Mouse (Mus musculus): ENCODE data around the gene Ankrd54. TPM values are rescaled to one million over a fixed set of nuclear protein-coding genes. Genes with fewer than 3 reads are reported as not detected.

The Ankrd54 gene
- polyA plus RNA-seq (2015; fragmentation: Nextera tagmentation; extraction: Ambion mirVana), result 51.9 and 52.8 TPM in 2 replicates

DNA sequence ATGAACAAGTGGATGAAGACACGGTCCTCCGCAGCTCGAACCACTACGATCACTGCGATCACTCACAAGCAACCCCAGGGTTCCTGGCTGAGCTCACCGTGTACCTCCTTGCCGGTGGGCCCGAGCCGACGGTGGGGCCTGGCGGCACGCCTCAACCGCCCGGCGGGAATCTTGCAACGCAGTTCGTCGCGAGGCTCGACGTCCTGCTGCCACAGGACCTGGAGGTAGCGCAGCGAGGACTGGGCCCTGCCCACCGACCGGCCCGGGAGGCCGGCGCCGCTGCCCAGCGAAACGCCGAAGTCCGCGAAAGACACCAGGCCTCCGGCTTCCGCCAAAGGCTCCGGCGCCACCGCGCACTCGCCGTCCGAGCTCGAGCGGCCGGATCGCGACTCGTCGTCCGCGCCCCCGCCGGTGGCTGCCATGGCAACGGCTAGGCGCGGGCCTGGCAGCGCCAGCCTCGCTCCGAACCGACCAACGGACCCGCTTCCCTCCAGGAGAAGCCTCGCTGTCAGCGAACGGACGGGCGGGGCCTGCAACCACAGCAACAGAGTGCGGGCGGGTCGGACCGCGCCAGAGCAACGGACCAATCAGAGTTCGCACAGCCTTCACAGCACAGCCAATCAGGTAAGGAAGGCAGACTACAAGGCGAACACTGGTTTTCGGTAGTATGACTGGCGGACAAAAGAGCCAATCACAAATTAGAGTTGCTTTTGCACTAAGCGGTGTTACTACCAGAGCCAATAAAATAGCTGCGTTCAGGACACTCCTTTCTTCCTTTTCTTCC lies at the start of gene Ankrd54:
TSS of gene Ankrd54 (minus strand) at position 518 of the 784 bp plus-strand sequence.
- Histone ChIP-seq H3K4me1 (peaks cover 25% of the 10 kb centered on the region), H3K4me2 (replicated peaks) (peak within 1 kb of the TSS; percentile 83), H3K4me3 (peak within 1 kb of the TSS; percentile 81), H3K27ac (peak within 1 kb of the TSS; percentile 44; the same call in 1 of the 2 replicates), H3K36me3 (peaks cover 36% of the 10 kb centered on the region), H3K27me3 (no peaks in the 10 kb centered on the region), H3K9me3 (no peaks in the 10 kb centered on the region), H3K9ac (peak within 1 kb of the TSS; percentile 86)
- WGBS, result under 1% methylated on average over 80 of the region's 80 CpGs
- ATAC-seq (ENCODE audit: low FRiP score, low read depth), result peak; percentile 100

GRCm38 (mm10) chr15:79111774-79112173 lies 49.1 kb upstream of the Ankrd54 start:
- WGBS, result 73% methylated on average over 4 of the region's 4 CpGs
- H3K4me2 ChIP-seq (replicated peaks), result peak overlapping the region; percentile 3; the same call in 1 of the 2 replicates
- ATAC-seq (ENCODE audit: low FRiP score, low read depth), result no peak
- H3K27me3 ChIP-seq, result no peaks in the 10 kb centered on the region
- no peak overlapping the region for H3K9ac ChIP-seq
- no peaks in the 10 kb centered on the region for H3K9me3 ChIP-seq
- no peak overlapping the region for H3K4me3 ChIP-seq
- H3K36me3 ChIP-seq, result peaks cover 37% of the 10 kb centered on the region
- H3K4me1 ChIP-seq, result peaks cover 36% of the 10 kb centered on the region
- no peak overlapping the region for H3K27ac ChIP-seq

DNA sequence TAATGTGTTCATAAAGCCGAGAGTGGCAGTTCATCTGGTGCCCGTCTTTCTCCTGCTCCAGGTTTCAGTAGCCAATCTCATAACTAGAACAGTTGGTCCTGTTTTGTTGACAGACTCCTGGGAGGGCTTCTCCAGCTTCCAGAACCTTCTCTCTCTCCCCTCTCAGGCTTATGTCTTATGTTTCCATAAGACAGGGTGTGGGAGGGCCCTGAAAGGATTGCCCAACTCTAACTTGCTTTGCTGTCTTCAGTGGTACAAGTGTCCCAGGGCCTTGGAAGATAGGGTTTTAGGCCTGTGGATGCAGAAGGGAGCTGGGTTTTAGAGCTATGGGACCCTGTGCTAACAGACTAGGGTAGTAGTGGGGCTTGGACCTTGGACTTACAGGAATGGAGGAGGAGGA lies 47.8 kb upstream of the Ankrd54 start:
- Histone ChIP-seq H3K4me2 (replicated peaks) (peak overlapping the region; percentile 97), H3K9me3 (no peaks in the 10 kb centered on the region), H3K36me3 (peaks cover 25% of the 10 kb centered on the region), H3K4me3 (peak overlapping the region; percentile 95), H3K27ac (no peak overlapping the region), H3K4me1 (peaks cover 36% of the 10 kb centered on the region), H3K27me3 (no peaks in the 10 kb centered on the region), H3K9ac (peak overlapping the region; percentile 91; the same call in 1 of the 2 replicates)
- 44% methylated on average over 2 of the region's 2 CpGs for WGBS
- ATAC-seq (ENCODE audit: low FRiP score, low read depth), result no peak

DNA sequence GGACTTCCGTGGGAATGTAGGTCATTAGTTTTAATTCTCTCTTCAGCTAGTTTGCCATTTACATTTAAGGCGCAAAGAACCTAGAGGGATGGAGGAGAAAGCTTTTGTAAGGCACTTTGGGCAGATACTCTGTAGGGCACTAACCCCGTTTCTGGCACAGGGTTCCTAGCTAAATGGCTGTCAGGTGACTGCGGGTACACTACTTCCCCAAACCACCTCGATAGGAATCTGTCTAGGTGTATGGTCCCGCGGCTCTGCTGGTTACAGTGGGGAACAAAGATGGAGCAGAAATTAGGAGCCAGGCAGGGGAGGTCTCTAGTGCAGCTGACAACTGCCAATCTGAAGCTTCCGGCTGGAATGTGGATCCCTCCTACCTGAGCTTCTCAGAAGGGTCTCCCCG lies 47.3 kb upstream of the Ankrd54 start:
- H3K9me3 ChIP-seq, result no peaks in the 10 kb centered on the region
- H3K9ac ChIP-seq, result peak overlapping the region; percentile 91
- peak overlapping the region; percentile 95 for H3K4me3 ChIP-seq
- peaks cover 20% of the 10 kb centered on the region for H3K36me3 ChIP-seq
- H3K4me2 ChIP-seq (replicated peaks), result peak overlapping the region; percentile 97
- peaks cover 36% of the 10 kb centered on the region for H3K4me1 ChIP-seq
- no peak for ATAC-seq (ENCODE audit: low FRiP score, low read depth)
- H3K27me3 ChIP-seq, result no peaks in the 10 kb centered on the region
- 18% methylated on average over 9 of the region's 9 CpGs for WGBS
- no peak overlapping the region for H3K27ac ChIP-seq

DNA sequence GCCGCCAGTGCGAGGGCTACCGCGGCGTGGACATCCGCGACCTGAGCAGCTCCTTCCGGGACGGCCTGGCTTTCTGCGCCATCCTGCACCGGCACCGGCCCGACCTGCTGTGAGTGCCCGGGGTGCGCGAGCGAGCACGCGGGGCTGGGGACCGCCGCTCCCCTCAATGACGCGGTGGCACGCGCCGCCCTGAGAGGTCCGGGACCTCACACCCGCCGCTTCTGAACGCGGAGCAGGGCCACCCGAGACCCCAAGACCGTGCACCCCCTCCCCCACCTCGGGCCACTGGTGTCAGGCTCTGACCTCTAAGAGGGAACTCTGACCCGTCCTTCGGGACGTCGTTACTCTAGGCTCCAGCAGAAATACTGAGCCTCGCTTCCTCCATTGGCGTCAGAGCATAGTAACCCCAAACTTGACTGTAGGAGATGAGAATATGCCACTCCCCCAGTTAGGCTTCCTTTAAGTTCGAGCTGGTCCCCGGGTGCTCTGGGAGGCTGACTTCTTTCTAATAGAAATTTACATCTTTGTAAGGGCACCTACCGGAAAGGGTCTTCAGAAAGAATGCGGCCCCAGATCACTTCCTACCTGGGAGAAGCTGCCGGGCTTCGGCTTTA lies 46.7 kb upstream of the Ankrd54 start:
- peak; percentile 48 for ATAC-seq (ENCODE audit: low FRiP score, low read depth)
- WGBS, result under 1% methylated on average over 45 of the region's 46 CpGs

GRCm38 (mm10) chr15:79108421-79109320 lies 46.0 kb upstream of the Ankrd54 start, which contains the start of gene Micall1:
Gene Micall1, plus strand, starts transcription at chr15:79108898.
- H3K4me2 ChIP-seq (replicated peaks), result peak within 1 kb of the TSS; percentile 97
- peaks cover 7% of the 10 kb centered on the region for H3K36me3 ChIP-seq
- H3K27ac ChIP-seq, result peak within 1 kb of the TSS; percentile 87
- H3K4me1 ChIP-seq, result peaks cover 36% of the 10 kb centered on the region
- under 1% methylated on average over 76 of the region's 85 CpGs for WGBS
- H3K9ac ChIP-seq, result peak within 1 kb of the TSS; percentile 91
- H3K27me3 ChIP-seq, result no peaks in the 10 kb centered on the region
- no peaks in the 10 kb centered on the region for H3K9me3 ChIP-seq
- peak; percentile 84 for ATAC-seq (ENCODE audit: low FRiP score, low read depth)
- peak within 1 kb of the TSS; percentile 95 for H3K4me3 ChIP-seq

More for the DNA sequence above, 46.7 kb upstream of the Ankrd54 start:
- peaks cover 14% of the 10 kb centered on the region for H3K36me3 ChIP-seq
- peak overlapping the region; percentile 97 for H3K4me2 ChIP-seq (replicated peaks)
- peak overlapping the region; percentile 87 for H3K27ac ChIP-seq
- no peaks in the 10 kb centered on the region for H3K27me3 ChIP-seq
- peak overlapping the region; percentile 91 for H3K9ac ChIP-seq
- H3K4me3 ChIP-seq, result peak overlapping the region; percentile 95
- peaks cover 36% of the 10 kb centered on the region for H3K4me1 ChIP-seq
- no peaks in the 10 kb centered on the region for H3K9me3 ChIP-seq

GRCm38 (mm10) chr15:79107966-79108365 lies 45.3 kb upstream of the Ankrd54 start:
- H3K9me3 ChIP-seq, result no peaks in the 10 kb centered on the region
- peaks cover 4% of the 10 kb centered on the region for H3K36me3 ChIP-seq
- H3K27me3 ChIP-seq, result no peaks in the 10 kb centered on the region
- H3K4me3 ChIP-seq, result peak overlapping the region; percentile 95
- 16% methylated on average over 7 of the region's 7 CpGs for WGBS
- H3K4me2 ChIP-seq (replicated peaks), result peak overlapping the region; percentile 97
- H3K27ac ChIP-seq, result peak overlapping the region; percentile 87
- no peak for ATAC-seq (ENCODE audit: low FRiP score, low read depth)
- H3K9ac ChIP-seq, result peak overlapping the region; percentile 91
- H3K4me1 ChIP-seq, result peaks cover 36% of the 10 kb centered on the region

GRCm38 (mm10) chr15:79105804-79106203 lies 43.1 kb upstream of the Ankrd54 start:
- H3K9me3 ChIP-seq, result no peaks in the 10 kb centered on the region
- no peaks in the 10 kb centered on the region for H3K27me3 ChIP-seq
- peaks cover 33% of the 10 kb centered on the region for H3K4me1 ChIP-seq
- 61% methylated on average over 2 of the region's 2 CpGs for WGBS
- no peak overlapping the region for H3K4me2 ChIP-seq (replicated peaks)
- no peak for ATAC-seq (ENCODE audit: low FRiP score, low read depth)
- no peak overlapping the region for H3K9ac ChIP-seq
- H3K36me3 ChIP-seq, result no peaks in the 10 kb centered on the region
- H3K4me3 ChIP-seq, result no peak overlapping the region
- no peak overlapping the region for H3K27ac ChIP-seq

- no peaks in the 10 kb centered on the region for H3K27me3 ChIP-seq
- no peak overlapping the region for H3K4me3 ChIP-seq
- H3K9me3 ChIP-seq, result no peaks in the 10 kb centered on the region
- H3K27ac ChIP-seq, result no peak overlapping the region
- H3K36me3 ChIP-seq, result no peaks in the 10 kb centered on the region
- H3K9ac ChIP-seq, result no peak overlapping the region
- 74% methylated on average over 10 of the region's 10 CpGs for WGBS
- no peak for ATAC-seq (ENCODE audit: low FRiP score, low read depth)
- peaks cover 38% of the 10 kb centered on the region for H3K4me1 ChIP-seq
- no peak overlapping the region for H3K4me2 ChIP-seq (replicated peaks)
Measured at GRCm38 (mm10) chr15:79103264-79103663, 40.6 kb upstream of the Ankrd54 start.

- Histone ChIP-seq H3K4me3 (no peak overlapping the region), H3K9me3 (no peaks in the 10 kb centered on the region), H3K36me3 (no peaks in the 10 kb centered on the region; the same call in 1 of the 2 replicates), H3K27ac (peak overlapping the region; percentile 55), H3K4me1 (peaks cover 44% of the 10 kb centered on the region), H3K4me2 (replicated peaks) (no peak overlapping the region), H3K9ac (0 out of 2 replicates have a peak overlapping the region, but pooled peaks have one; percentile 43), H3K27me3 (no peaks in the 10 kb centered on the region)
- ATAC-seq (ENCODE audit: low FRiP score, low read depth), result no peak
Measured at GRCm38 (mm10) chr15:79101531-79101930, 38.8 kb upstream of the Ankrd54 start.

DNA sequence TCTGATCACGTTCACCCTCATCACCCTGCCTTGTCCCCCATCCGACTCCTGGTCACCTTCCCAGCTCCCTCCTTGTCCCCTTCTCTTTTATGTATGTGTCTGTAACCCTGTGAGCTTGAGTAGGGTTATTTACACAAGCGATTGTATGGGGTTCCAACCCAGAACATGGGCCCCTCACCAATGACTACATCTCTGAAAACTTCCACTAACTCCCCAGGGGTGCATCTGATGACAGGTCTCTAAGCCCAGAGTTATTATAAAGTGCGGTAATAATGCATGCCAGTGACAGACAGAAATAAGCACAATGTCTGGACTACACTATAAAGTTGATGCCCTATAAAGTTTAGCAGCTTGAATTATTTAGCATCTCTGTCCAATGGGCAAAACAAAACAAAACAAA lies 37.7 kb upstream of the Ankrd54 start:
- Histone ChIP-seq H3K9me3 (no peaks in the 10 kb centered on the region), H3K36me3 (peaks cover 11% of the 10 kb centered on the region), H3K9ac (no peak overlapping the region), H3K4me3 (no peak overlapping the region), H3K4me1 (peaks cover 44% of the 10 kb centered on the region), H3K27ac (no peak overlapping the region), H3K27me3 (no peaks in the 10 kb centered on the region), H3K4me2 (replicated peaks) (no peak overlapping the region)
- no peak for ATAC-seq (ENCODE audit: low FRiP score, low read depth)
- WGBS, result 63% methylated on average over 4 of the region's 4 CpGs

Data from limb, embryonic 13.5 days (tissue).